16 mouse cellular contexts compared by ENCODE assay signal in the genomic region with DNA sequence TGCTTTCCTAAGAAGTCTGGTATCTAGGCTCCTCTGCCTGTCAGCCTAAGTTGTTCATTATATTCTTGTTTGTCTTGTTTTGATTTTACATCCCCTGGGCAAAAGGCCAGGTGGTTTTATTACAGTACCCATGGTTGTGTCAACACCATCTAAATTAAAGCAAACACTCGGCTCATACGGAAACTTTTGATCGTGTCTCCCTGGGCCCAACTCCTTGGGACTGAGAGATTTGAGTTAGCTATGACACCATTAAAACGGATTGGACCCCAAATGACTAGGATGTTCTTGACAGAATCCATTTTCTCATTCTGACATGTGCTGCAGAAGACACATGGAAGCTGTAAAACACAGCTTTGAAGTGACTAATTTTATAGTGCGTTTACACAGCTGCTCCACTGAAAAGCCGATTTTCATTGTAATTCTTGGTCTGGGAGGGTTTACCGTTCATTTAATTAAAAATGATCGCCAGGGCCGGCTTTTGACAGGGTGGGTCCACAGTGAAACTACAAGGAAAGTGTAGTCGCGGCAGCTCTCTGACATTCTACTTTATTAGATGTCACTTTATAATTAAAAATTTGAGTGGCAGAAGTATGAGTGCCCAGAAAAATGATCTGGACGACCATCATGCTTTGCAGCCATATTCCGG. TPM values are rescaled to one million over a fixed set of nuclear protein-coding genes. Genes with fewer than 3 reads are reported as not detected.
A peak's percentile ranks its signal among the peaks of the same experiment; 100 is the strongest.
DNase-seq lines count a peak whose midpoint lies in the region; ATAC-seq and TF ChIP-seq lines count a peak whose summit lies in the region.
"Had no signal": no experiment of that assay in that cellular context is flagged by ENCODE, and none has a peak within 500 bp of the region (broad histone marks: within the 10 kb centered on the region; RNA-seq: fewer than 3 reads in every experiment).

No protein-coding gene starts in this region.

- no peak for TF ChIP-seq POLR2A in limb, embryonic 14.5 days (IDR thresholded peaks at IDR 0.05; ENCODE audit: borderline replicate concordance, extremely low read depth, insufficient read depth, insufficient read length)

- no peak overlapping the region for H3K9ac ChIP-seq in forebrain, embryonic 12.5 days
- H3K9ac ChIP-seq in forebrain, embryonic 11.5 days (ENCODE audit: low read length) = no peak overlapping the region
- H3K9ac ChIP-seq in embryonic facial prominence, embryonic 14.5 days (ENCODE audit: low read depth, low read length) = no peak overlapping the region
- H3K9ac ChIP-seq in intestine, embryonic 15.5 days = no peak overlapping the region
- no peak overlapping the region for H3K9ac ChIP-seq in limb, embryonic 14.5 days (ENCODE audit: low read depth, low read length, severe bottlenecking)
- H3K9ac ChIP-seq in liver, postnatal 0 days (replicated peaks) = no peak overlapping the region
- H3K9ac ChIP-seq in liver, embryonic 12.5 days = no peak overlapping the region
- H3K9ac ChIP-seq: forebrain, embryonic 13.5 days; liver, embryonic 14.5 days had no signal

- ATAC-seq in forebrain, embryonic 12.5 days (ENCODE audit: low FRiP score) = peak; percentile 61; the same call in 1 of the 2 replicates
- ATAC-seq in forebrain, embryonic 11.5 days (replicated peaks; ENCODE audit: low FRiP score) = no peak
- peak; percentile 65; the same call in 1 of the 2 replicates for ATAC-seq in embryonic facial prominence, embryonic 14.5 days (ENCODE audit: low read depth)
- peak; percentile 85 for ATAC-seq in intestine, embryonic 15.5 days
- ATAC-seq in limb, embryonic 14.5 days (ENCODE audit: low FRiP score, low read depth) = no peak
- ATAC-seq in liver, postnatal 0 days = no peak
- ATAC-seq in liver, embryonic 12.5 days = no peak
- ATAC-seq: activated CD4-positive, CD25-positive, alpha-beta regulatory T cell, adult 4 months; forebrain, embryonic 13.5 days had no signal

- H3K27me3 ChIP-seq in forebrain, embryonic 12.5 days = no peaks in the 10 kb centered on the region
- no peaks in the 10 kb centered on the region for H3K27me3 ChIP-seq in forebrain, embryonic 11.5 days (ENCODE audit: control insufficient read depth, insufficient read depth, low read length)
- no peaks in the 10 kb centered on the region for H3K27me3 ChIP-seq in embryonic facial prominence, embryonic 14.5 days (replicated peaks; ENCODE audit: control insufficient read depth, insufficient read depth, low read length)
- no peaks in the 10 kb centered on the region for H3K27me3 ChIP-seq in intestine, embryonic 15.5 days (replicated peaks)
- no peaks in the 10 kb centered on the region for H3K27me3 ChIP-seq in limb, embryonic 14.5 days (ENCODE audit: control insufficient read depth, insufficient read depth, low read length)
- H3K27me3 ChIP-seq in liver, postnatal 0 days (ENCODE audit: insufficient read depth, low read length) = no peaks in the 10 kb centered on the region
- no peaks in the 10 kb centered on the region for H3K27me3 ChIP-seq in liver, embryonic 12.5 days (replicated peaks)
- H3K27me3 ChIP-seq: forebrain, embryonic 13.5 days had no signal

- H3K27ac ChIP-seq in forebrain, embryonic 12.5 days = no peak overlapping the region
- no peak overlapping the region for H3K27ac ChIP-seq in forebrain, embryonic 11.5 days (ENCODE audit: low read depth, low read length)
- no peak overlapping the region for H3K27ac ChIP-seq in embryonic facial prominence, embryonic 14.5 days (replicated peaks; ENCODE audit: low read depth, low read length)
- no peak overlapping the region for H3K27ac ChIP-seq in intestine, embryonic 15.5 days
- H3K27ac ChIP-seq in limb, embryonic 14.5 days (replicated peaks; ENCODE audit: low read depth, low read length) = no peak overlapping the region
- no peak overlapping the region for H3K27ac ChIP-seq in liver, postnatal 0 days (ENCODE audit: low read depth)
- no peak overlapping the region for H3K27ac ChIP-seq in liver, embryonic 12.5 days
- H3K27ac ChIP-seq: forebrain, embryonic 13.5 days; liver, embryonic 14.5 days had no signal

- TF ChIP-seq CTCF in liver, postnatal 0 days (IDR thresholded peaks at IDR 0.05; ENCODE audit: low read depth) = no peak

- TF ChIP-seq EP300 in liver, postnatal 0 days (IDR thresholded peaks at IDR 0.05; ENCODE audit: low read depth) = no peak

- H3K9me3 ChIP-seq in forebrain, embryonic 12.5 days = no peaks in the 10 kb centered on the region
- no peaks in the 10 kb centered on the region for H3K9me3 ChIP-seq in forebrain, embryonic 11.5 days (ENCODE audit: control insufficient read depth, low read length)
- H3K9me3 ChIP-seq in embryonic facial prominence, embryonic 14.5 days (ENCODE audit: control insufficient read depth, low read length) = no peaks in the 10 kb centered on the region
- no peaks in the 10 kb centered on the region for H3K9me3 ChIP-seq in intestine, embryonic 15.5 days
- H3K9me3 ChIP-seq in limb, embryonic 14.5 days (ENCODE audit: control insufficient read depth, low read length) = no peaks in the 10 kb centered on the region
- H3K9me3 ChIP-seq in liver, postnatal 0 days (ENCODE audit: low read length) = no peaks in the 10 kb centered on the region
- H3K9me3 ChIP-seq in liver, embryonic 12.5 days (replicated peaks) = no peaks in the 10 kb centered on the region
- H3K9me3 ChIP-seq: forebrain, embryonic 13.5 days; G1E had no signal

- WGBS in forebrain, embryonic 12.5 days = 79% methylated on average over 13 of the region's 13 CpGs
- 80% methylated on average over 13 of the region's 13 CpGs for WGBS in forebrain, embryonic 11.5 days
- 42% methylated on average over 13 of the region's 13 CpGs for WGBS in embryonic facial prominence, embryonic 14.5 days
- 48% methylated on average over 13 of the region's 13 CpGs for WGBS in intestine, embryonic 15.5 days
- WGBS in limb, embryonic 14.5 days = 17% methylated on average over 13 of the region's 13 CpGs
- 76% methylated on average over 13 of the region's 13 CpGs for WGBS in liver, postnatal 0 days (ENCODE audit: insufficient replicate concordance)
- WGBS in liver, embryonic 12.5 days (ENCODE audit: insufficient replicate concordance) = 67% methylated on average over 13 of the region's 13 CpGs

- H3K36me3 ChIP-seq in forebrain, embryonic 12.5 days (replicated peaks) = no peaks in the 10 kb centered on the region
- H3K36me3 ChIP-seq in forebrain, embryonic 11.5 days (ENCODE audit: control insufficient read depth, insufficient read depth, low read length) = no peaks in the 10 kb centered on the region
- H3K36me3 ChIP-seq in embryonic facial prominence, embryonic 14.5 days (ENCODE audit: control insufficient read depth, insufficient read depth, low read length) = no peaks in the 10 kb centered on the region
- no peaks in the 10 kb centered on the region for H3K36me3 ChIP-seq in intestine, embryonic 15.5 days
- no peaks in the 10 kb centered on the region for H3K36me3 ChIP-seq in limb, embryonic 14.5 days (ENCODE audit: control insufficient read depth, insufficient read depth, low read length)
- H3K36me3 ChIP-seq in liver, postnatal 0 days (replicated peaks; ENCODE audit: insufficient read depth, low read length) = no peaks in the 10 kb centered on the region
- no peaks in the 10 kb centered on the region for H3K36me3 ChIP-seq in liver, embryonic 12.5 days
- H3K36me3 ChIP-seq: G1E had no signal

- no peak overlapping the region for H3K4me2 ChIP-seq in forebrain, embryonic 12.5 days
- no peak overlapping the region for H3K4me2 ChIP-seq in forebrain, embryonic 11.5 days (ENCODE audit: low read depth, low read length, severe bottlenecking)
- no peak overlapping the region for H3K4me2 ChIP-seq in embryonic facial prominence, embryonic 14.5 days (ENCODE audit: low read depth, low read length)
- no peak overlapping the region for H3K4me2 ChIP-seq in intestine, embryonic 15.5 days (replicated peaks)
- peak overlapping the region; percentile 13; the same call in 1 of the 2 replicates for H3K4me2 ChIP-seq in limb, embryonic 14.5 days (replicated peaks; ENCODE audit: low read depth, low read length, severe bottlenecking)
- H3K4me2 ChIP-seq in liver, postnatal 0 days (ENCODE audit: low read depth, low read length) = no peak overlapping the region
- H3K4me2 ChIP-seq in liver, embryonic 12.5 days = no peak overlapping the region
- H3K4me2 ChIP-seq: forebrain, embryonic 13.5 days had no signal

- no peaks in the 10 kb centered on the region for H3K4me1 ChIP-seq in forebrain, embryonic 12.5 days
- no peaks in the 10 kb centered on the region for H3K4me1 ChIP-seq in forebrain, embryonic 11.5 days (replicated peaks; ENCODE audit: control insufficient read depth, insufficient read depth, low read length)
- no peaks in the 10 kb centered on the region for H3K4me1 ChIP-seq in embryonic facial prominence, embryonic 14.5 days (ENCODE audit: control insufficient read depth, insufficient read depth, low read length)
- H3K4me1 ChIP-seq in intestine, embryonic 15.5 days (replicated peaks) = no peaks in the 10 kb centered on the region
- 0 out of 2 replicates have a peak, but pooled peaks cover 5% of the 10 kb centered on the region for H3K4me1 ChIP-seq in limb, embryonic 14.5 days (ENCODE audit: control insufficient read depth, insufficient read depth, low read length)
- H3K4me1 ChIP-seq in liver, postnatal 0 days (ENCODE audit: insufficient read depth) = no peaks in the 10 kb centered on the region
- no peaks in the 10 kb centered on the region for H3K4me1 ChIP-seq in liver, embryonic 12.5 days
- H3K4me1 ChIP-seq: forebrain, embryonic 13.5 days had no signal

- DNase-seq in forebrain, embryonic 11.5 days (ENCODE audit: low spot score) = no peak
- peak; percentile 64 for DNase-seq in embryonic facial prominence, embryonic 14.5 days (ENCODE audit: low spot score)
- DNase-seq in limb, embryonic 14.5 days (ENCODE audit: low spot score) = peak; percentile 25
- no peak for DNase-seq in liver, postnatal 0 days
- DNase-seq in layer of hippocampus, postnatal 14 days (ENCODE audit: low spot score in 2 of 2) = no peak
- DNase-seq: cerebellum, postnatal 36 days; heart, postnatal 14 days had no signal

- H3K4me3 ChIP-seq in forebrain, embryonic 12.5 days (replicated peaks) = no peak overlapping the region
- no peak overlapping the region for H3K4me3 ChIP-seq in forebrain, embryonic 11.5 days (ENCODE audit: low read depth, low read length)
- no peak overlapping the region for H3K4me3 ChIP-seq in embryonic facial prominence, embryonic 14.5 days (ENCODE audit: low read depth, low read length)
- no peak overlapping the region for H3K4me3 ChIP-seq in intestine, embryonic 15.5 days (replicated peaks)
- H3K4me3 ChIP-seq in limb, embryonic 14.5 days (replicated peaks; ENCODE audit: low read length) = no peak overlapping the region
- no peak overlapping the region for H3K4me3 ChIP-seq in liver, postnatal 0 days (ENCODE audit: low read depth, low read length)
- H3K4me3 ChIP-seq in liver, embryonic 12.5 days = no peak overlapping the region
- H3K4me3 ChIP-seq: forebrain, embryonic 13.5 days had no signal

RNA-seq across cellular contexts. Expression of gene Iqcj, which starts 24.5 kb away (rescaled TPM):
- 0.51 and 0.63 TPM in 2 replicates for polyA plus RNA-seq in forebrain, embryonic 12.5 days (2016; fragmentation: Nextera tagmentation; extraction: Ambion mirVana)
- polyA plus RNA-seq in forebrain, embryonic 11.5 days (2014; fragmentation: Nextera tagmentation; extraction: Ambion mirVana) = 0.53 TPM in 1 of 2 replicates, not detected in the other
- not detected in 2 replicates for polyA plus RNA-seq in embryonic facial prominence, embryonic 14.5 days (2014; fragmentation: Nextera tagmentation; extraction: Ambion mirVana)
- not detected in 2 replicates for polyA plus RNA-seq in intestine, embryonic 15.5 days (2015; fragmentation: Nextera tagmentation; extraction: Ambion mirVana)
- polyA plus RNA-seq in limb, embryonic 14.5 days (2012; rRNA removed) = not detected in 2 replicates
- polyA plus RNA-seq in limb, embryonic 14.5 days (2014; fragmentation: Nextera tagmentation; extraction: Ambion mirVana) = not detected in 2 replicates
- polyA plus RNA-seq in liver, postnatal 0 days (2015; fragmentation: Nextera tagmentation; extraction: Ambion mirVana) = not detected in 2 replicates
- total RNA-seq in layer of hippocampus, postnatal 14 days (2021) = 1 to 10 TPM; 4.7 to 6.7 TPM
- not detected in 2 replicates for polyA plus RNA-seq in liver, embryonic 12.5 days (2016; fragmentation: Nextera tagmentation; extraction: Ambion mirVana)
- total RNA-seq: heart, postnatal 14 days; megakaryocyte-erythroid progenitor cell, adult 5-6 weeks had no signal
- polyA plus RNA-seq: activated CD4-positive, CD25-positive, alpha-beta regulatory T cell, adult 4 months; G1E; gonadal fat pad, adult 2 months; liver, embryonic 14.5 days had no signal

RNA-seq across cellular contexts. Expression of gene Iqschfp, which starts 24.5 kb away (rescaled TPM):
- 1.4 and 2.5 TPM in 2 replicates for polyA plus RNA-seq in forebrain, embryonic 12.5 days (2016; fragmentation: Nextera tagmentation; extraction: Ambion mirVana)
- 1.0 and 1.3 TPM in 2 replicates for polyA plus RNA-seq in forebrain, embryonic 11.5 days (2014; fragmentation: Nextera tagmentation; extraction: Ambion mirVana)
- 0.72 and 1.2 TPM in 2 replicates for polyA plus RNA-seq in embryonic facial prominence, embryonic 14.5 days (2014; fragmentation: Nextera tagmentation; extraction: Ambion mirVana)
- 0.25 TPM in 1 of 2 replicates, not detected in the other for polyA plus RNA-seq in intestine, embryonic 15.5 days (2015; fragmentation: Nextera tagmentation; extraction: Ambion mirVana)
- polyA plus RNA-seq in limb, embryonic 14.5 days (2012; rRNA removed) = 0.33 TPM in 2 replicates
- polyA plus RNA-seq in limb, embryonic 14.5 days (2014; fragmentation: Nextera tagmentation; extraction: Ambion mirVana) = 0.37 TPM in 1 of 2 replicates, not detected in the other
- polyA plus RNA-seq in liver, postnatal 0 days (2015; fragmentation: Nextera tagmentation; extraction: Ambion mirVana) = not detected in 2 replicates
- total RNA-seq in layer of hippocampus, postnatal 14 days (2021) = 10 to 100 TPM; 18.6 to 20.3 TPM
- polyA plus RNA-seq in liver, embryonic 12.5 days (2016; fragmentation: Nextera tagmentation; extraction: Ambion mirVana) = not detected in 2 replicates
- total RNA-seq: G1E; heart, postnatal 14 days; megakaryocyte-erythroid progenitor cell, adult 5-6 weeks had no signal
- polyA plus RNA-seq: activated CD4-positive, CD25-positive, alpha-beta regulatory T cell, adult 4 months; G1E; gonadal fat pad, adult 2 months; liver, embryonic 14.5 days had no signal

Comparison
In these comparisons a context has a peak if more than half of its experiments do, and no peak if none do; other contexts are left out.
1. ATAC-seq: peak in forebrain, embryonic 12.5 days (single experiment), embryonic facial prominence, embryonic 14.5 days (single experiment) and intestine, embryonic 15.5 days (single experiment); none in forebrain, embryonic 11.5 days (single experiment), limb, embryonic 14.5 days (single experiment), liver, postnatal 0 days (single experiment) and liver, embryonic 12.5 days (single experiment).
2. DNase-seq: peak in embryonic facial prominence, embryonic 14.5 days (single experiment) and limb, embryonic 14.5 days (single experiment); none in forebrain, embryonic 11.5 days (single experiment), liver, postnatal 0 days (single experiment) and layer of hippocampus, postnatal 14 days (0 of 2).